Mouse (Mus musculus): ENCODE data around the gene Dpep2nb.
A peak's percentile ranks its signal among the peaks of the same experiment; 100 is the strongest.

Gene Dpep2nb

GRCm38 (mm10) chr8:105959350-105959749 lies 46.4 kb downstream of the Dpep2nb start:
- peak; percentile 56 for DNase-seq (ENCODE audit: low spot score)

- DNase-seq (ENCODE audit: low spot score): no peak
Measured at GRCm38 (mm10) chr8:105957813-105958212, 48.0 kb downstream of the Dpep2nb start.

GRCm38 (mm10) chr8:105956556-105956955 lies 49.2 kb downstream of the Dpep2nb start:
- no peak for DNase-seq (ENCODE audit: low spot score)

- peak; percentile 71 for DNase-seq (ENCODE audit: low spot score)
Measured at GRCm38 (mm10) chr8:105951057-105951659, 54.6 kb downstream of the Dpep2nb start.

- peak; percentile 69 for DNase-seq (ENCODE audit: low spot score)
Measured at GRCm38 (mm10) chr8:105949350-105949749, 56.4 kb downstream of the Dpep2nb start.

Data from testis, postnatal 14 days (tissue).